Mouse (Mus musculus): Measurements from ENCODE around the gene Preb. TPM values are rescaled to one million over a fixed set of nuclear protein-coding genes. Genes with fewer than 3 reads are reported as not detected.

Gene Preb
- polyA plus RNA-seq, 1 experiment from 2014 or later = 120 TPM

DNA sequence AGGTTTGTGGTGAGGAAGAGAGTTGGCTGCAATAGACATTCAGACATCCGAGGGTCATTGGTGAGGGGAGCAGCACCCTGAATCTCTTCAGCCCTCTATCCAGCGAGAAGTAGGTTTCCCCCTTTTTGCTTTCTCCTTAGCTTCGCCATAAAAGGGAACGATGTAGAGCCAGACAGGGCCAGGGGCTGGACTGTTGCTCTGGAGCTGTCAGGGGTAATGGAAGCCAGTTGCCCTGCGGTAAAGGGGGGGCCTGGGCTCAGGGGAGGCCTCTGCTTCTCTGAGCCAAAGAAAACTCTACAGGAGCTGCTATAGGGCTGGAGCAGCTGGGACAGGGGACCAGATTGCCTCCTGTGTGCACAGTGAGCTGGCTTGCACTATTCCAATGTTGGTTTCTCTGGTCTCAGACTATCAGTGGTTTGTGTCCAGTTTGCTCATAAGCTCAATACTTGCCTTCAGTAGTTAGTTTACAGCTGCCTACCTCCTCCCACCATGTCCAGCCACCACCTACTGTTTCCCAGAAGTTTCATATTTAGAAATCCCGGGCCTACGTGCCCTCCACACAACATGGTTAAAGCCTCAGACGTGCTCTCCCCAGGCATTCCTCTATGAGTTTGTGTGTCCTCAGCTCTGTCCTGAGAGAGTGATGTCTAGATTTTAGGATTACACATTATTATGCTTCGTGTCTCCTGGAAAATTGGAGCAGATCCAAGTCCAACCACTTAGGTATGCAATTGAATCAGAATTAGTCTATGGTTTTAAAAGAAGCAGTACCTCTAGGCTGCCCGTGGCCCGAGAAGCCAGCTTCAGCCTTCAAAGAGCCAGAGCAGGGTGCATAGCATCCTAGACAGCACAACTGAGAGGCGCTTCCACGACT is 51.5 kb downstream of the Preb start:
- 47% methylated on average over 13 of the region's 13 CpGs for WGBS
- H3K4me1 ChIP-seq (replicated peaks) = peaks cover 50% of the 10 kb centered on the region
- peak overlapping the region; percentile 98 for H3K4me2 ChIP-seq
- peak overlapping the region; percentile 81 for H3K9ac ChIP-seq
- peak overlapping the region; percentile 87 for H3K27ac ChIP-seq (replicated peaks)
- H3K9me3 ChIP-seq = no peaks in the 10 kb centered on the region
- peak overlapping the region; percentile 79 for H3K4me3 ChIP-seq
- peaks cover 26% of the 10 kb centered on the region for H3K36me3 ChIP-seq
- no peak; the same call in 1 of the 2 replicates for ATAC-seq (ENCODE audit: low read depth)
- H3K27me3 ChIP-seq = no peaks in the 10 kb centered on the region

DNA sequence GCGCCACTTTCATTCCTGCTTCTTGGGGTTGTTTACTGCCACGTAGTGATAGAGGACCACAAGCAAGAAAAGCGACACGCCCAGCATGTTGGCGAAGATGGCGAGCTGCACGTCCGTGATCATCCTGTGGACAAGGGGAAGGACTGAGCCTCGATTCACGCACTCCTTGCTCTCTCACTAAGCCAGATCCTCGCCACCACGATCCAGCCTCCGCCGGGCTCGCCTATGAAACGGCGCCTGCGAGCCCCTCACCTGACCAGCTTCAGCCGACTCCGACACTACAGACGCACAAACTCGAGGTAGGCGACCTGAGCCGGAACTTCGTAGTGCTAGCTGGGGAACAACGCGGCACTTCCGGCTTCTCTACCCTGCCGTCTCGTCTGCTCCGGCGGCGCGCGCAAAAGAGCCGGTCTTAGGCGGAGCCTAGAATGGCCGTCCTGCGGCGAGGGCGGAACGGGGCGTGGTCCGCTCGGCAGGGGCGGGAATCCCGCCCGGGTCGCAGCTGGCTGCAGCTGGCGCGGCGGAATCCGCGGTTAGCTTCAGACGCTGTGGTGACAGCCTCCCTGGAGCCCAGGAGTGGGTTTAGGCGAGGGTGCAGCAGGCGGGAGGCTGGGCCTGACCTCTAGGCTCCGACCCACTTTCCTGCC is 52.6 kb downstream of the Preb start, which contains the start of gene Ost4:
TSS of gene Ost4 (minus strand) at position 376 of the 647 bp plus-strand sequence.
- under 1% methylated on average over 58 of the region's 58 CpGs for WGBS
- H3K9ac ChIP-seq = peak within 1 kb of the TSS; percentile 81
- peak within 1 kb of the TSS; percentile 79 for H3K4me3 ChIP-seq
- H3K27me3 ChIP-seq = no peaks in the 10 kb centered on the region
- H3K4me1 ChIP-seq (replicated peaks) = peaks cover 39% of the 10 kb centered on the region
- peak within 1 kb of the TSS; percentile 87 for H3K27ac ChIP-seq (replicated peaks)
- H3K4me2 ChIP-seq = peak within 1 kb of the TSS; percentile 98
- peak; percentile 95 for ATAC-seq (ENCODE audit: low read depth)
- H3K36me3 ChIP-seq = peaks cover 37% of the 10 kb centered on the region
- no peaks in the 10 kb centered on the region for H3K9me3 ChIP-seq

DNA sequence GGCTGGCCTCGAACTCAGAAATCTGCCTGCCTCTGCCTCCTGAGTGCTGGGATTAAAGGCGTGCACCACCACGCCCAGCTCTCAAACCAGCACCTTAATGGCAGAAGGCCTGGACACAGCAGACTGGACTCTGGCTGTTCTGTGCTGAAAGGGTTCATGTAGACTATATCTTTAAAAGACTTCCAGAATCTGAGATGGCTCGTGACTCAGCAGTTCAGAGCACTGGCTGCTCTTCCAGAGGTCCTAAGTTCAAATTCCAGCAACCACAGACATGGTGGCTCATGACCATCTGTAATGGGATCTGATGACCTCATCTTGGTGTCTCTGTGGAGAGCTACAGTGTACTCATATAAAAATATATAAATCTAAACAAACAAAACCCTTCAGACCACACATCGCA is 58.3 kb downstream of the Preb start:
- H3K9ac ChIP-seq = no peak overlapping the region
- WGBS = 90% methylated on average over 5 of the region's 5 CpGs
- H3K27ac ChIP-seq (replicated peaks) = no peak overlapping the region
- H3K36me3 ChIP-seq = peaks cover 78% of the 10 kb centered on the region
- no peaks in the 10 kb centered on the region for H3K9me3 ChIP-seq
- H3K4me3 ChIP-seq = no peak overlapping the region
- peaks cover 18% of the 10 kb centered on the region for H3K4me1 ChIP-seq (replicated peaks)
- no peaks in the 10 kb centered on the region for H3K27me3 ChIP-seq
- no peak for ATAC-seq (ENCODE audit: low read depth)
- no peak overlapping the region for H3K4me2 ChIP-seq

Other genes with a start within 250 kb of the Preb start
- 176 and 184 TPM in 2 replicates for gene Dpysl5, start 248.8 kb downstream of the Preb start, polyA plus RNA-seq (2015; fragmentation: Nextera tagmentation; extraction: Ambion mirVana)
- 107 and 116 TPM in 2 replicates for gene Mapre3, start 145.7 kb downstream of the Preb start, polyA plus RNA-seq (2015; fragmentation: Nextera tagmentation; extraction: Ambion mirVana)
- gene Tmem214, start 92.3 kb downstream of the Preb start, polyA plus RNA-seq (2015; fragmentation: Nextera tagmentation; extraction: Ambion mirVana) = 52.5 and 57.4 TPM in 2 replicates
- 25.8 and 29.3 TPM in 2 replicates for gene Agbl5, start 71.7 kb downstream of the Preb start, polyA plus RNA-seq (2015; fragmentation: Nextera tagmentation; extraction: Ambion mirVana)
- 258 and 278 TPM in 2 replicates for gene Ost4, start 52.6 kb downstream of the Preb start, polyA plus RNA-seq (2015; fragmentation: Nextera tagmentation; extraction: Ambion mirVana)
- gene Emilin1, start 47.0 kb downstream of the Preb start, polyA plus RNA-seq (2015; fragmentation: Nextera tagmentation; extraction: Ambion mirVana) = 30.7 and 43.9 TPM in 2 replicates
- gene Khk, start 38.9 kb downstream of the Preb start, polyA plus RNA-seq (2015; fragmentation: Nextera tagmentation; extraction: Ambion mirVana) = 11.4 and 11.9 TPM in 2 replicates
- 33.7 and 38.1 TPM in 2 replicates for gene Cgref1, start 14.8 kb downstream of the Preb start, polyA plus RNA-seq (2015; fragmentation: Nextera tagmentation; extraction: Ambion mirVana)
- not detected in 2 replicates for gene Tcf23, start 8.3 kb upstream of the Preb start, polyA plus RNA-seq (2015; fragmentation: Nextera tagmentation; extraction: Ambion mirVana)
- 154 and 183 TPM in 2 replicates for gene Atraid, start 88.0 kb upstream of the Preb start, polyA plus RNA-seq (2015; fragmentation: Nextera tagmentation; extraction: Ambion mirVana)
- gene Slc5a6, start 88.6 kb upstream of the Preb start, polyA plus RNA-seq (2015; fragmentation: Nextera tagmentation; extraction: Ambion mirVana) = 12.9 and 13.7 TPM in 2 replicates
- gene Cad, start 94.4 kb upstream of the Preb start, polyA plus RNA-seq (2015; fragmentation: Nextera tagmentation; extraction: Ambion mirVana) = 13.4 and 14.7 TPM in 2 replicates
- gene Dnajc5g, start 145.9 kb upstream of the Preb start, polyA plus RNA-seq (2015; fragmentation: Nextera tagmentation; extraction: Ambion mirVana) = not detected in 2 replicates
- gene Slc30a3, start 147.9 kb upstream of the Preb start, polyA plus RNA-seq (2015; fragmentation: Nextera tagmentation; extraction: Ambion mirVana) = 26.2 and 28.9 TPM in 2 replicates
- 0.40 and 0.62 TPM in 2 replicates for gene Trim54, start 156.4 kb upstream of the Preb start, polyA plus RNA-seq (2015; fragmentation: Nextera tagmentation; extraction: Ambion mirVana)
- not detected in 2 replicates for gene Ucn, start 178.5 kb upstream of the Preb start, polyA plus RNA-seq (2015; fragmentation: Nextera tagmentation; extraction: Ambion mirVana)
- gene Mpv17, start 193.9 kb upstream of the Preb start, polyA plus RNA-seq (2015; fragmentation: Nextera tagmentation; extraction: Ambion mirVana) = 50.4 and 55.5 TPM in 2 replicates
- 0.71 and 1.3 TPM in 2 replicates for gene Gm29609, start 219.6 kb upstream of the Preb start, polyA plus RNA-seq (2015; fragmentation: Nextera tagmentation; extraction: Ambion mirVana)
- 65.7 and 69.4 TPM in 2 replicates for gene Gtf3c2, start 219.8 kb upstream of the Preb start, polyA plus RNA-seq (2015; fragmentation: Nextera tagmentation; extraction: Ambion mirVana)
- gene Snx17, start 232.9 kb upstream of the Preb start, polyA plus RNA-seq (2015; fragmentation: Nextera tagmentation; extraction: Ambion mirVana) = 114 and 119 TPM in 2 replicates
- 67.5 and 76.4 TPM in 2 replicates for gene Eif2b4, start 233.1 kb upstream of the Preb start, polyA plus RNA-seq (2015; fragmentation: Nextera tagmentation; extraction: Ambion mirVana)
- gene Zfp513, start 241.9 kb upstream of the Preb start, polyA plus RNA-seq (2015; fragmentation: Nextera tagmentation; extraction: Ambion mirVana) = 15.2 and 19.3 TPM in 2 replicates

All from neural tube, embryonic 13.5 days (tissue).